Mouse (Mus musculus) bone marrow, adult 2 months (tissue): ENCODE measurements around the gene Ecsit. TPM values are rescaled to one million over a fixed set of nuclear protein-coding genes. Genes with fewer than 3 reads are reported as not detected.

ENCODE experiments used
- H3K27ac ChIP-seq: fragments of 200-500 bp; 2 replicates; pipeline ENCODE4 v1.5.1; 2012; ENCODE audit warnings: low read depth, mild to moderate bottlenecking, control low read depth, inconsistent platforms, low read length; ENCODE audit not compliant: control insufficient read depth, poor library complexity, insufficient read depth
- H3K4me1 ChIP-seq: fragments of 200-500 bp; 2 replicates; pipeline ENCODE4 v1.6.1; 2011; ENCODE audit warnings: low read length; ENCODE audit not compliant: control insufficient read depth, insufficient read depth
- H3K4me3 ChIP-seq: fragments of 200-500 bp; replicated peaks from 2 replicates; pipeline ENCODE3; 2011; ENCODE audit warnings: mild to moderate bottlenecking, low read depth, low read length, control low read depth; ENCODE audit not compliant: control insufficient read depth
- CTCF ChIP-seq: fragments of 200-500 bp; IDR thresholded peaks from 2 replicates; pipeline ENCODE4 v1.5.1; 2011; ENCODE audit warnings: low read length, control low read depth; ENCODE audit not compliant: control insufficient read depth, insufficient read depth
- POLR2A ChIP-seq: fragments of 200-500 bp; IDR thresholded peaks from 2 replicates; pipeline ENCODE4 v1.6.1; 2011; ENCODE audit warnings: low read depth, mild to moderate bottlenecking, control low read depth, low read length, borderline replicate concordance; ENCODE audit not compliant: control insufficient read depth
- WGBS: fragments of 180-500 bp; shearing (Covaris S2); methylation state at CpG from one replicate; pipeline ENCODE4 v1.1.7; 2018; 5-methylcytosine and 5-hydroxymethylcytosine counted together
- polyA plus RNA-seq: library from polyadenylated mRNA; stranded (reverse); fragments of >200 nt; gene quantifications from 2 replicates; pipeline ENCODE4 v1.2.4, GENCODE M21; 2011; ENCODE audit warnings: low replicate concordance; ENCODE audit not compliant: missing spikeins, insufficient read depth, insufficient read length

Gene Ecsit
- polyA plus RNA-seq, 1 experiment, result 18.7 TPM

DNA sequence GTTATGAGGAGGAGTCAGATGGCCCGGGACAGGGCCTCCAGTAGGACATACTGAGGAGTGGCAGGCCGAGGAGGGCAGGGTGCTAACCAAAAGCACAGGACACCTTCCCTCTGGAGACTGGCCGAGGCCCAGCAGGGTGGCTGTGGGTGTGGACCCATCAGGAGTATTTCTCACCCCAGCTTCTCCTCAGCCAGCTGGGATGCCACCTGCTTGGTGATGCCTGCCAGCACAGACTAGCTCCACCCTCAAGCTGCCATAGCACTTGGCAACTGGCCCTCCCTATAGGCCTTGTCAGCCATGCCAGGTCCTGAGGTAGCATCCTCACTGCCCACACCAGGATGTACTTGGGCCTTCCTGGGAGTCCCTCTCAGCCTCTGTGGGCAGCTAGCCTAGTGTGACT lies 20.9 kb downstream of the Ecsit start:
- H3K4me1 ChIP-seq, result no peaks in the 10 kb centered on the region
- 72% methylated on average over 3 of the region's 3 CpGs for WGBS

DNA sequence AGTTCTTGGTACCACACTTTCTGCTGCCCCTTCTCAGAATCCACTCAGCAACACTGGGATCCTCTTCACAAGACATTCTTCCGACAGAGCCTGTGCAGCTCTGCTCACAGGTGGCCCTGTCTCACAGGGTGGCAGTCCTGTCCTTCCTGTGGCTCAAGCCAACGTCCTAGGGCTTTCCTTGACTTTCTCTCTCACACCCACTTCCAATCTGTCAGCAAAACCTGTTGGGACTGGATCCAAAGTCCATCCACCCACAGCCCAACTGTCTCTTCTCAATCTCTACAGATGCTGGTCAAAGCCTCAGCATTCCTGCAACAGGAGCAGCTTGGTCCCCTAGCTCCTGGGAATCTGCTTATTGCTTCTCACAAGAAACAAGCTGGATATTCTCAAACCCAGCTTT lies 23.9 kb downstream of the Ecsit start:
- H3K27ac ChIP-seq, result no peak overlapping the region
- WGBS, result 82% methylated on average over 2 of the region's 2 CpGs
- TF ChIP-seq POLR2A (no peak), CTCF (no peak)

More for the DNA sequence above, 20.9 kb downstream of the Ecsit start:
- H3K27ac ChIP-seq, result no peak overlapping the region
- TF ChIP-seq CTCF (no peak), POLR2A (no peak)
- H3K4me3 ChIP-seq, result no peak overlapping the region

DNA sequence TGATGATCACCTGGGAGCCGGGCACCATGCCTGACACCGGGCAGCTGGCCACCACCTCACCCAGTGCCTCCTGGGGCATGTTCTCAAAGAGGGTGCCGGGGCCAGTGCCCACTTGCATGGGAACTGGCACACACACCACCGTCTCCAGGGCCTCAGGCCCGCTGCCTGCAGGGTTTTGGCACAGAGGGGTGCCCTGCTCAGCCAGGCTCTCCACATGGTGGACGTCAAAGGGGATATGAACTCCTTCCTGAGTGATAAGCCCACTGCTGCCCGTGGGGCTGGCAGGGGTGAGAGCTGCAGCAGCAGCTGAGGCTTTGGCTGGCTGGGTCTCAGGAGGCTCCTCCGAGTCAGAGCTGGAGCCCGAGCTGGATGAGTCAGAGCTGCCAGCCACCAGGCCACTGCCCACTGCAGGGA lies 27.2 kb downstream of the Ecsit start:
- Histone ChIP-seq H3K27ac (no peak overlapping the region), H3K4me3 (no peak overlapping the region), H3K4me1 (no peaks in the 10 kb centered on the region; the same call in 1 of the 2 replicates)
- WGBS, result 82% methylated on average over 9 of the region's 9 CpGs
- TF ChIP-seq CTCF (no peak), POLR2A (no peak)

More for the DNA sequence above, 23.9 kb downstream of the Ecsit start:
- H3K4me3 ChIP-seq, result no peak overlapping the region
- H3K4me1 ChIP-seq, result no peaks in the 10 kb centered on the region; the same call in 1 of the 2 replicates

DNA sequence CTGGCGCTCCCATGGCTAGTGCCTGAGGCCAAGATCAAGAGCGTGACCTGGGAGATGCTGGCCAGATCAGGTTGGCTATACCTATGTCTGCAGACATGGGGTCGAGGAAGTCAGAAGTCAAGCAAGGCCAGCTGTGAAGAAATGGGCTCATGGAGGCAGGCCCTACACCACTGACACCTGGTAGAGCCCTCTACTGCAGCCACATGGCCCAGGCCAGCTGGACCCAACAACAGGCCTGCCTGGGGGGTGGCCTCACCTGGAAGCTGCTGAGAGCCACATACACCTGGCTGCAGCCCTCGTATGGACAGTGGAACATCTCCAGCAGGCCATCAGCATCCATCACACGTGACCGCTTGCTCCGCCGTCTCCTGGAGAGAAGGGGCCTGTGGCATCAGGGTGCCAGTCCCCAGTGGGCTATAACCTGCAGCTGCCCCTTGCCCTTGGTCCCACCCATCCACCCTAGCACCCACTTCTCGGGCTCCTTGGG lies 28.2 kb downstream of the Ecsit start:
- no peak overlapping the region for H3K27ac ChIP-seq
- H3K4me1 ChIP-seq, result no peaks in the 10 kb centered on the region; the same call in 1 of the 2 replicates
- H3K4me3 ChIP-seq, result no peak overlapping the region
- WGBS, result 90% methylated on average over 9 of the region's 9 CpGs
- TF ChIP-seq POLR2A (no peak), CTCF (no peak)

DNA sequence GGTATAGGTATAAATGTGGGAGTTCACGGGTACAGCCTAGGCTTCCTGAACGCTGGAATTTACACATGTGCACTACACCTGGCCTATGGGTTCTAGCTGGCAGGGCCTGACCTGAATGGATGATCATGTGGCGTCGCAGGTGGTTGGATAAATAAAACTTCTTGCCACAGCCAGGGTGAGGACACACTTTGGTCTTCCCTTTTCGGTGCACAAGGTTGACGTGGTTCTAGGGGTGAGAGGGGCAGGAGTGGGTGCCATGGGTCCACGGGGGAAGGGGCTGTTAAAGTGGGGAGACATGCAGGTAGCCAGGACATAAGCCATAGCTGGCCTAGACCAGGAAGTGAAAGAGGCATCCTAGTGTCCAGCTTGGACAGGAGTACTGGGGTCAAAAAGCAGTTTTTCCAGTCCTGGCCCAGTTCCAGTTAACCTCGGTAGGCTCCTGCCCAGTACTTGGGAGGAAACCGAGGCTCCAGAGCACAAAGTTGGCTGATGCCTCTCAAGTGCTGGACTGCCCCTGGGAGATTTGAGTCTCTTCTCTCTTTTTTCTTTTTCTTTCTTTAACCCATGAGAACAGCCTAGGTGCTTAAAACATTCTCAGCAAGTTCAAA lies 28.8 kb downstream of the Ecsit start:
- Histone ChIP-seq H3K4me1 (no peaks in the 10 kb centered on the region; the same call in 1 of the 2 replicates), H3K27ac (no peak overlapping the region), H3K4me3 (no peak overlapping the region)
- 74% methylated on average over 9 of the region's 9 CpGs for WGBS
- TF ChIP-seq POLR2A, result no peak
- no peak for TF ChIP-seq CTCF

DNA sequence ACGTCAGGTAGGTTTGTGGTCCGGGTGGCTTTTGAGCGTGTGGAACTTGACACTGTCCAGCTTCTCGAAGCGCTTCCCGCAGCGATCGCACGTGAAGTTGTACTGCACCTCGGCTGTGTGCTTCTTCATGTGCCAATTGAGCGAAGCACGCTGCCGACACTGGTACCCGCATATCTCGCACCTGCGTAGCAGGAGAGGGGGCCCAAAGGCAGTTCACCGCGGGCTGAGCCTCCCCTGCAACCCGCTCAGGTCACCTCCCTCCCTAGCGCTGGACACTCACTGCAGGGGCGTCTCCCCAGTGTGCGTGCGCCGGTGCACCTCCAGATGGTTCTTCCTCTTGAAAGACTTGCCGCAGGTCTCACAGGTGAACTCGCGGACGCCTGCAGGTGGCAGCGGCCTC lies 29.5 kb downstream of the Ecsit start:
- Histone ChIP-seq H3K27ac (no peak overlapping the region), H3K4me3 (no peak overlapping the region), H3K4me1 (no peaks in the 10 kb centered on the region; the same call in 1 of the 2 replicates)
- TF ChIP-seq CTCF, result no peak
- no peak for TF ChIP-seq POLR2A
- WGBS, result 50% methylated on average over 29 of the region's 29 CpGs

DNA sequence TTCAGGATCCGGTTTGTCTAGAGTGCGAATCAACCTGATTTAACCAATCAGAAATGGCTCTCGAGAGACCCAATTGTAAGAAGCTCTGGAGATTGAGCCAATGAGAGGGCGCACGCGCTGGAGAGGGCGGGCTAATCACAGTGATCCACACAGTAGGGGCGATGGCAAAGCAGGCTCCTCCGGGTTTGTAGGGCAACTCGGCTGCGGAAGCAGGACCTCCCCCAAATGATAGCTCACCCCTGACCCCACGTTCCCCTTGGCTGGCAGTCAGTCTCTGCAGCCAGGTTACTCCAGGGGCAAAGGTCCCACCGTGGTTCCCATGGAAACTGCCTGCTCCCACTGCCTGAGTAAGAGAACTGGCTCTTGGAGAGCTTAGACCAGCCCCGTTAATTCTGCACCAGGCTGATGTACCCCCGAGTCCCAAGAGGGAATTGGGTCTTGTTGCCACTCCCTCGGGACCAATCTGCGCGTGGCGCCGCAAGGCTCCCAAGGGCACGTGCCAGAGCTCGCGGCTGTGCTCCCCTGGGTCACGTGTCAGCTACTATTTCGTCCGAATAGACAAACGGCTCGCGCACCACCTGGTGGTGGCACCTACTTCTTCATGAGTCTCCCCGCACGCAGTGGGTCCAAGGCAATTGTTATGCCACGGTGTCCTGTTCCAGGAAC lies 30.7 kb downstream of the Ecsit start:
- H3K4me3 ChIP-seq, result no peak overlapping the region
- TF ChIP-seq POLR2A (0 out of 2 replicates have a peak, but pooled peaks have one; percentile 28), CTCF (peak; percentile 65)
- H3K4me1 ChIP-seq, result no peaks in the 10 kb centered on the region; the same call in 1 of the 2 replicates
- WGBS, result 4% methylated on average over 32 of the region's 32 CpGs
- H3K27ac ChIP-seq, result no peak overlapping the region

DNA sequence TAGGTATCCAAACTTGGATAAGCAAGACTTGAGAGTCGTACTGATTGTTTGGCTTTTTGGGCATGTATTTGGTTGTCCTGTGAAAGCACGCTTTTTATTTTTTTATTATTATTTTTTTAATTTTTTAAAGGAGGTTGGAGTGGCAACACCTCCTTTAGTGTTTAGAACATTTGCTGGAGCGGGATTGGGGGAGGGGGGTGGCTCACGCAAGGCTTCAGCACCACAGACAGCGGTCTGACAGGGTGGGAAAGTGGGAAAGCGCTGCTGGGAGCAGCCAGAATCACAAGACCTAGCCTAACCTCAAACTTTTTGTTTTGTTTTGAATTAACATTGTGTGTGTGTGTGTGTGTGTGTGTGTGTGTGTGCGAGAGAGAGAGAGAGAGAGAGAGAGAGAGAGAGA lies 31.6 kb downstream of the Ecsit start:
- H3K27ac ChIP-seq, result no peak overlapping the region
- no peak for TF ChIP-seq POLR2A
- no peak for TF ChIP-seq CTCF
- 32% methylated on average over 6 of the region's 7 CpGs for WGBS
- H3K4me1 ChIP-seq, result no peaks in the 10 kb centered on the region; the same call in 1 of the 2 replicates
- H3K4me3 ChIP-seq, result no peak overlapping the region

DNA sequence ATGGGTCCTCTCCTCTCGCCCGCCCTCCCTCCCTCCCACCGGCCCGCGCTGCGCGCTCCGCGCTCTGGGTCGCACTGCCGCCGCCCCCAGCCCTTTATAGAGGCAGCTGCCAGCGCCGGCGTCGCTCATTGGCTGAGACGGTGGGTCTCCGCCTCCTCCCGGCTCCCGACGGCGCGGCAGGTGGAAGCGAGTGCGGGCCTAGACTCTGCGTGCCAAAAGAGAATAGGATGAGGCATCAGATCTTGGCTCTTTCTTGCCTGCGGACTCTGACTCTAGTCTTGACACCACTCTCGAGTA lies 33.3 kb downstream of the Ecsit start, which contains the start of gene Elavl3:
Gene Elavl3, minus strand, starts transcription at position 66 of the 297 bp plus-strand sequence.
- TF ChIP-seq CTCF, result no peak
- no peak for TF ChIP-seq POLR2A
- no peak within 1 kb of the TSS for H3K27ac ChIP-seq
- no peak within 1 kb of the TSS for H3K4me3 ChIP-seq
- no peaks in the 10 kb centered on the region; the same call in 1 of the 2 replicates for H3K4me1 ChIP-seq
- 2% methylated on average over 28 of the region's 28 CpGs for WGBS
